Mouse (Mus musculus): ENCODE measurements around the gene Dvl2. TPM values are rescaled to one million over a fixed set of nuclear protein-coding genes. Genes with fewer than 3 reads are reported as not detected.

Gene Dvl2
- total RNA-seq, 1 experiment, result 47.4 TPM

DNA sequence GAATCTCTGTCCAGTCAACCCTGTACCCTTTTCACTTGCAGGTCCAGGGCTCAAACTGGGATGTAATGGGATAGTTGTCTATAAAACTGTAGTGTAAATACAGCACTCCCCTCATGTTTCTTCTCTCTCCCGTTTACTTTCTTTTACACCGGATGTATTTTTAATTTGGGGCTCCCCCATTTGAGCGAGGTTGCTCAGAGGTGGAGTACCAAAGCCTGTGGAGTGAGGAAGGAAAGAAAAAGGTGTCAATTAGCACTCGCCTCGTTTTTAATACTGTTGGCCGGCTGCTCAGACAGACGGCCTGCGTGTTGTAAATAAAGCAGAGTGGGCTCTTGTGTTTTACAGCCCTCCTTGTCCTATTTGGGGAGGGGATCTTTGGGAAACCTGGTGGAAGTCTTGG is 729 bp upstream of the Dvl2 start:
- Histone ChIP-seq H3K4me1 (ENCODE audit: control insufficient read depth in 2 of 2, insufficient read depth in 2 of 2, low read length in 2 of 2, poor library complexity in 1 of 2) (peaks cover 10 to 18% of the 10 kb centered on the region in 2 experiments), H3K9ac (ENCODE audit: insufficient read depth, low read depth, low read length, poor library complexity, severe bottlenecking) (no peak overlapping the region)

DNA sequence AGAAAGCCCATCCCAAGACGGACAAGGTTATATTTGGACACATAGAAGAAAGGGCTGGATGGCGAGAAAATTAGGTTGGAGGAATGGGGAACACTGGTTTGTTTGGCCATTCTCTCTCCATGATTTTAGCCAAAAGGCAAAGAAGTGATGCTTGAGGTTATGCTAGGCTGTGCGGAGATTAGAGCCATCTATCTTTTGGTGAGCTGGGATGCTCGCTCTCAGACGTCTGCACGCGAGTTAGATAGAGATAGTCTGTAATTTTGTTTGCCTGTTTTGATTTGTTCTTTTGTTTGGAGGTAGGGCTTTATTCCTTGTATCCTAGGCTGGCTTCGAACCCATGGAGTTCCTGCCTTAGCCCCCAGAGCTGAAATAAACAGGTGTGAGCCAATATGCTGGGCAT is 764 bp downstream of the Dvl2 start:
- Histone ChIP-seq H3K27ac (ENCODE audit: insufficient read depth, low read depth, low read length, poor library complexity, severe bottlenecking) (peak overlapping the region; percentile 77; the same call in 1 of the 2 replicates), H3K9ac (ENCODE audit: insufficient read depth, low read depth, low read length, poor library complexity, severe bottlenecking) (peak overlapping the region; percentile 88), H3K4me3 (ENCODE audit: insufficient read depth in 1 of 2, low read depth in 1 of 2, low read length in 2 of 2, poor library complexity in 1 of 2, severe bottlenecking in 1 of 2) (peak overlapping the region; percentile 75 to 87), H3K36me3 (ENCODE audit: control insufficient read depth, insufficient read depth, low read length, poor library complexity, severe bottlenecking) (peaks cover 40% of the 10 kb centered on the region), H3K4me1 (ENCODE audit: control insufficient read depth in 2 of 2, insufficient read depth in 2 of 2, low read length in 2 of 2, poor library complexity in 1 of 2) (peaks cover 13 to 26% of the 10 kb centered on the region in 2 experiments), H3K9me3 (ENCODE audit: control insufficient read depth, insufficient read depth, low read depth, low read length) (no peaks in the 10 kb centered on the region)
- no peak for DNase-seq (ENCODE audit: low read depth, low spot score)
- TF ChIP-seq CHD2 (IDR thresholded peaks at IDR 0.05; ENCODE audit: low read depth, low read length), result no peak
- no peak for TF ChIP-seq ZNF384 (IDR thresholded peaks at IDR 0.05; ENCODE audit: low read depth, low read length)
- no peak for TF ChIP-seq MAFK (IDR thresholded peaks at IDR 0.05; ENCODE audit: insufficient read depth, low read depth, low read length)
- no peak for TF ChIP-seq ZC3H11A (IDR thresholded peaks at IDR 0.05; ENCODE audit: borderline replicate concordance, low read depth, low read length)
- no peak for TF ChIP-seq HCFC1 (IDR thresholded peaks at IDR 0.05; ENCODE audit: borderline replicate concordance, insufficient read depth, low read length)
- in situ Hi-C loops (cut with MboI; ENCODE audit: low sequenced_read_pairs in 2 of 2, unreplicated experiment in 2 of 2), result no loop called here

More for the DNA sequence above, 729 bp upstream of the Dvl2 start:
- no peak for DNase-seq (ENCODE audit: low read depth, low spot score)
- no peaks in the 10 kb centered on the region for H3K9me3 ChIP-seq (ENCODE audit: control insufficient read depth, insufficient read depth, low read depth, low read length)
- in situ Hi-C loops (cut with MboI; ENCODE audit: low sequenced_read_pairs in 2 of 2, unreplicated experiment in 2 of 2), result no loop called here
- H3K4me3 ChIP-seq (ENCODE audit: insufficient read depth in 1 of 2, low read depth in 1 of 2, low read length in 2 of 2, poor library complexity in 1 of 2, severe bottlenecking in 1 of 2), result no peak overlapping the region
- TF ChIP-seq ZNF384 (IDR thresholded peaks at IDR 0.05; ENCODE audit: low read depth, low read length) (no peak), MAFK (IDR thresholded peaks at IDR 0.05; ENCODE audit: insufficient read depth, low read depth, low read length) (no peak), ZC3H11A (IDR thresholded peaks at IDR 0.05; ENCODE audit: borderline replicate concordance, low read depth, low read length) (no peak), HCFC1 (IDR thresholded peaks at IDR 0.05; ENCODE audit: borderline replicate concordance, insufficient read depth, low read length) (no peak), CHD2 (IDR thresholded peaks at IDR 0.05; ENCODE audit: low read depth, low read length) (no peak)
- no peak overlapping the region for H3K27ac ChIP-seq (ENCODE audit: insufficient read depth, low read depth, low read length, poor library complexity, severe bottlenecking)
- peaks cover 29% of the 10 kb centered on the region for H3K36me3 ChIP-seq (ENCODE audit: control insufficient read depth, insufficient read depth, low read length, poor library complexity, severe bottlenecking)

DNA sequence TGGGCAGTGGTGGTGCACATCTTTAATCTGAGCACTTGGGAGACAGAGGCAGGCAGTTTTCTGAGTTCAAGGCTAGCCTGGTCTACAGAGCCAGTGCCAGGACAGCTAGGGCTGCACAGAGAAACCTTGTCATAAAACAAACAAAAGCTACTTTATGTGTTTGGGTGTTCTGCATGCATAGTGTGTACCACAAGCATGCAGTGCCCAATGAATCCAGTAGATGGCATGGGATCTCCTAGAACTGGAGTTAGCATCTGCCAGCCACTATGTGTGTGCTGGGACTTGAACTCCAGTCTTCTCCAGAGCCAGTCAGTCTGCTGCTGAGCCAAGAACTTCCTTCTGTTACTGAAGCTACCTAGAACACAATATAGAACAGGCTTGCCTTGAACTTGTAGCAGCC is 1.5 kb downstream of the Dvl2 start:
- H3K4me3 ChIP-seq (ENCODE audit: insufficient read depth in 1 of 2, low read depth in 1 of 2, low read length in 2 of 2, poor library complexity in 1 of 2, severe bottlenecking in 1 of 2), result peak overlapping the region; percentile 75 to 87
- no peaks in the 10 kb centered on the region for H3K9me3 ChIP-seq (ENCODE audit: control insufficient read depth, insufficient read depth, low read depth, low read length)
- H3K4me1 ChIP-seq (ENCODE audit: control insufficient read depth in 2 of 2, insufficient read depth in 2 of 2, low read length in 2 of 2, poor library complexity in 1 of 2), result peaks cover 13 to 26% of the 10 kb centered on the region in 2 experiments
- H3K27ac ChIP-seq (ENCODE audit: insufficient read depth, low read depth, low read length, poor library complexity, severe bottlenecking), result no peak overlapping the region
- no peak for DNase-seq (ENCODE audit: low read depth, low spot score)
- TF ChIP-seq HCFC1 (IDR thresholded peaks at IDR 0.05; ENCODE audit: borderline replicate concordance, insufficient read depth, low read length), result no peak
- peak; percentile 38; the same call in 1 of the 2 replicates for TF ChIP-seq ZC3H11A (IDR thresholded peaks at IDR 0.05; ENCODE audit: borderline replicate concordance, low read depth, low read length)
- in situ Hi-C loops (cut with MboI; ENCODE audit: low sequenced_read_pairs in 2 of 2, unreplicated experiment in 2 of 2), result no loop called here
- H3K36me3 ChIP-seq (ENCODE audit: control insufficient read depth, insufficient read depth, low read length, poor library complexity, severe bottlenecking), result peaks cover 46% of the 10 kb centered on the region
- H3K9ac ChIP-seq (ENCODE audit: insufficient read depth, low read depth, low read length, poor library complexity, severe bottlenecking), result no peak overlapping the region

DNA sequence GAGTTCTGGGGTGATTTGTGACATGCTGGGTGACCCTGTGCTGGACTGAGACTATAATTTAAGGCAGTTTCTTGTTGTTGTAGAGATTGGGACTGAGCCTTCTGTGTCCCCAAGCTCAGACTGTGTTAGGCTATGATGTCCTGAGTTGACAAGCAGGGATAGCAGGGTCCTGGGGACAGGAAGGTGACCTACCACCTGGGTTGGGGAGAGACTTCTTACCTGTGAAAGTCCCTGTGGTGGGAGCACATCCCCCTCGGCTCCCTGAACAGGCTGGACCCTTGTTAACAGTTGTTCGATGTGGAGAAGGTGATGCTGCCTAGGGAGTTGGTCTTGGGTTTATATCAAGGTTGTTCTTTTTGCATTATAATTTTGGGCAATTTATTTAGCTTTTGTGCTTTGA is 2.1 kb downstream of the Dvl2 start:
- Histone ChIP-seq H3K9me3 (ENCODE audit: control insufficient read depth, insufficient read depth, low read depth, low read length) (no peaks in the 10 kb centered on the region), H3K27ac (ENCODE audit: insufficient read depth, low read depth, low read length, poor library complexity, severe bottlenecking) (no peak overlapping the region), H3K4me3 (ENCODE audit: insufficient read depth in 1 of 2, low read depth in 1 of 2, low read length in 2 of 2, poor library complexity in 1 of 2, severe bottlenecking in 1 of 2) (peak overlapping the region in 1 of 2 experiments; percentile 7; a peak in 1 of 4 replicates), H3K36me3 (ENCODE audit: control insufficient read depth, insufficient read depth, low read length, poor library complexity, severe bottlenecking) (peaks cover 52% of the 10 kb centered on the region), H3K9ac (ENCODE audit: insufficient read depth, low read depth, low read length, poor library complexity, severe bottlenecking) (no peak overlapping the region), H3K4me1 (ENCODE audit: control insufficient read depth in 2 of 2, insufficient read depth in 2 of 2, low read length in 2 of 2, poor library complexity in 1 of 2) (peaks cover 12 to 28% of the 10 kb centered on the region in 2 experiments)
- TF ChIP-seq ZC3H11A (IDR thresholded peaks at IDR 0.05; ENCODE audit: borderline replicate concordance, low read depth, low read length), result no peak
- no peak for TF ChIP-seq CHD2 (IDR thresholded peaks at IDR 0.05; ENCODE audit: low read depth, low read length)
- TF ChIP-seq MAFK (IDR thresholded peaks at IDR 0.05; ENCODE audit: insufficient read depth, low read depth, low read length), result no peak
- TF ChIP-seq HCFC1 (IDR thresholded peaks at IDR 0.05; ENCODE audit: borderline replicate concordance, insufficient read depth, low read length), result no peak
- TF ChIP-seq ZNF384 (IDR thresholded peaks at IDR 0.05; ENCODE audit: low read depth, low read length), result no peak
- in situ Hi-C loops (cut with MboI; ENCODE audit: low sequenced_read_pairs in 2 of 2, unreplicated experiment in 2 of 2), result no loop called here
- no peak for DNase-seq (ENCODE audit: low read depth, low spot score)

DNA sequence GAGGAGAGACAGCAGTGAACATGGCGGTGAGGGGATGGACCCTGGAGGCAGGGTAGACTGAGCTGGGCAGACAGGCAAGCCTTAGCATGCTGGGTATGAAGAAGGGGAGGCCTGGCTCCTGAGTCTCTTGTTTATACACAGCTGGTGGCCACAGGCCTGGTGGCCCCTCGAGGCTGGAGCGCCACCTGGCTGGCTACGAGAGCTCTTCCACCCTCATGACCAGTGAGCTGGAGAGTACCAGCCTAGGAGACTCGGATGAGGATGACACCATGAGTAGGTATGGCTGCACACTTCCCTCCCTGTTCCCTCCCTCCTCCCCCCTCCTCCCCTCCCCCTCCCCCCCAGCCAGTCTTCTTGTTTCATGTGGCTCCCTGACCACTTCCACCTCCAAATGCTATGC is 5.1 kb downstream of the Dvl2 start:
- Histone ChIP-seq H3K36me3 (ENCODE audit: control insufficient read depth, insufficient read depth, low read length, poor library complexity, severe bottlenecking) (peaks cover 56% of the 10 kb centered on the region), H3K9me3 (ENCODE audit: control insufficient read depth, insufficient read depth, low read depth, low read length) (no peaks in the 10 kb centered on the region), H3K4me3 (ENCODE audit: insufficient read depth in 1 of 2, low read depth in 1 of 2, low read length in 2 of 2, poor library complexity in 1 of 2, severe bottlenecking in 1 of 2) (no peak overlapping the region), H3K27ac (ENCODE audit: insufficient read depth, low read depth, low read length, poor library complexity, severe bottlenecking) (no peak overlapping the region), H3K4me1 (ENCODE audit: control insufficient read depth in 2 of 2, insufficient read depth in 2 of 2, low read length in 2 of 2, poor library complexity in 1 of 2) (peaks cover 7 to 22% of the 10 kb centered on the region in 2 experiments), H3K9ac (ENCODE audit: insufficient read depth, low read depth, low read length, poor library complexity, severe bottlenecking) (no peak overlapping the region)
- TF ChIP-seq MAFK (IDR thresholded peaks at IDR 0.05; ENCODE audit: insufficient read depth, low read depth, low read length) (no peak), ZNF384 (IDR thresholded peaks at IDR 0.05; ENCODE audit: low read depth, low read length) (no peak), ZC3H11A (IDR thresholded peaks at IDR 0.05; ENCODE audit: borderline replicate concordance, low read depth, low read length) (no peak), HCFC1 (IDR thresholded peaks at IDR 0.05; ENCODE audit: borderline replicate concordance, insufficient read depth, low read length) (no peak), CHD2 (IDR thresholded peaks at IDR 0.05; ENCODE audit: low read depth, low read length) (no peak)
- in situ Hi-C loops (cut with MboI; ENCODE audit: low sequenced_read_pairs in 2 of 2, unreplicated experiment in 2 of 2), result no loop called here
- no peak for DNase-seq (ENCODE audit: low read depth, low spot score)

Data from ES-E14 (cell line).